Mouse (Mus musculus): ENCODE measurements around the gene Ampd3. TPM values are rescaled to one million over a fixed set of nuclear protein-coding genes. Genes with fewer than 3 reads are reported as not detected.

The Ampd3 gene
- polyA plus RNA-seq, 1 experiment from 2014 or later, result 8.8 TPM

DNA sequence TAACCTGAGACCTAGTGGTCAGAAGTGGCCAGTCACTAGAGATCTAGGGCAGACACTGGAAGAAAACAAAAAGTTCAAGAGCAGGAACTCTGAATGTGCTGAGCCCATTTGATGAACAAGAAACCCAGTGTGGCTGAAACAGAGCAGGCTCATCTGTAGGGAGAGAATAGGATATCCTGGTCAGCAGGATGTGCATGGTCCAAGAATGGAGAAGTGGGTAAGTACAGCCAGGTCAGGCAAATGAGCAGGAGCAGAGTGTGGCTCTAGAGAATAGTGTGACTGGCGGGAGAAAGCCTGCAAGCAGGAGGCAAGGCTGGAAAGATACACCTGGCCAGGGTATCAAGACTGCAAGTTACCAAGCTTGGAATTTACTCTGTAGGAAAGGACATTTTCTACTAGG is 87.6 kb downstream of the Ampd3 start:
- Histone ChIP-seq H3K9me3 (ENCODE audit: control insufficient read depth, low read length) (no peaks in the 10 kb centered on the region), H3K27me3 (ENCODE audit: control insufficient read depth, insufficient read depth, low read length) (no peaks in the 10 kb centered on the region), H3K9ac (no peak overlapping the region), H3K27ac (no peak overlapping the region), H3K4me3 (replicated peaks; ENCODE audit: low read length) (no peak overlapping the region), H3K36me3 (replicated peaks; ENCODE audit: control insufficient read depth, insufficient read depth) (no peaks in the 10 kb centered on the region), H3K4me1 (replicated peaks; ENCODE audit: control insufficient read depth, insufficient read depth, low read length) (no peaks in the 10 kb centered on the region), H3K4me2 (replicated peaks) (no peak overlapping the region)
- 77% methylated on average over 1 of the region's 1 CpGs for WGBS
- DNase-seq (ENCODE audit: low spot score) (no peak), ATAC-seq (ENCODE audit: low FRiP score) (no peak)

- Histone ChIP-seq H3K27me3 (ENCODE audit: control insufficient read depth, insufficient read depth, low read length) (no peaks in the 10 kb centered on the region), H3K9me3 (ENCODE audit: control insufficient read depth, low read length) (no peaks in the 10 kb centered on the region), H3K9ac (no peak overlapping the region), H3K4me2 (replicated peaks) (no peak overlapping the region), H3K4me3 (replicated peaks; ENCODE audit: low read length) (no peak overlapping the region), H3K27ac (no peak overlapping the region), H3K36me3 (replicated peaks; ENCODE audit: control insufficient read depth, insufficient read depth) (no peaks in the 10 kb centered on the region), H3K4me1 (replicated peaks; ENCODE audit: control insufficient read depth, insufficient read depth, low read length) (no peaks in the 10 kb centered on the region)
- ATAC-seq (ENCODE audit: low FRiP score) (no peak), DNase-seq (ENCODE audit: low spot score) (no peak)
- WGBS, result 83% methylated on average over 5 of the region's 5 CpGs
Observed at GRCm38 (mm10) chr7:110860129-110860528, 92.1 kb downstream of the Ampd3 start.

Small RNA genes lying within 50 kb of the gene (microRNA-seq; reads per million reads assigned to microRNA genes)
- gene Gm47282, result not detected

Other genes with a start within 250 kb of the Ampd3 start
- gene Sbf2, start 153.3 kb upstream of the Ampd3 start, polyA plus RNA-seq (2014; fragmentation: Nextera tagmentation; extraction: Ambion mirVana), result 61.8 and 66.7 TPM in 2 replicates
- gene Adm, start 140.5 kb upstream of the Ampd3 start, polyA plus RNA-seq (2014; fragmentation: Nextera tagmentation; extraction: Ambion mirVana), result 1.7 and 2.2 TPM in 2 replicates
- gene Rnf141, start 76.3 kb downstream of the Ampd3 start, polyA plus RNA-seq (2014; fragmentation: Nextera tagmentation; extraction: Ambion mirVana), result 41.4 and 45.6 TPM in 2 replicates
- gene Lyve1, start 95.0 kb downstream of the Ampd3 start, polyA plus RNA-seq (2014; fragmentation: Nextera tagmentation; extraction: Ambion mirVana), result 4.1 and 4.4 TPM in 2 replicates
- 1.6 and 1.8 TPM in 2 replicates for gene Mrvi1, start 214.3 kb downstream of the Ampd3 start, polyA plus RNA-seq (2014; fragmentation: Nextera tagmentation; extraction: Ambion mirVana)